Mouse (Mus musculus) gastrocnemius, postnatal 10 days (tissue): ENCODE measurements around the gene Sf1. TPM values are rescaled to one million over a fixed set of nuclear protein-coding genes. Genes with fewer than 3 reads are reported as not detected.

Source experiments
- DNase-seq: peaks from one replicate; pipeline ENCODE4 v3.0.0; 2021; ENCODE audit warnings: mixed read lengths
- total RNA-seq, 2 experiments: library from RNA; stranded (reverse); gene quantifications; 2 replicates each; pipeline ENCODE4 v1.2.3; 2021

Gene Sf1
- total RNA-seq, 2 experiments from 2014 or later: 88.6 to 123 TPM

- no peak for DNase-seq
Observed at GRCm38 (mm10) chr19:6341453-6342077, 21.9 kb upstream of the Sf1 start.

- DNase-seq: no peak
Observed at GRCm38 (mm10) chr19:6342276-6342933, 21.1 kb upstream of the Sf1 start.

GRCm38 (mm10) chr19:6343066-6343925 is 20.2 kb upstream of the Sf1 start:
- no peak for DNase-seq

GRCm38 (mm10) chr19:6343996-6344395 is 19.5 kb upstream of the Sf1 start:
- DNase-seq: no peak

GRCm38 (mm10) chr19:6346023-6346422 is 17.5 kb upstream of the Sf1 start:
- DNase-seq: no peak

- no peak for DNase-seq
Observed at GRCm38 (mm10) chr19:6346661-6347060, 16.8 kb upstream of the Sf1 start.

GRCm38 (mm10) chr19:6347615-6348014 is 15.9 kb upstream of the Sf1 start:
- no peak for DNase-seq

- DNase-seq: no peak
Observed at GRCm38 (mm10) chr19:6348717-6349116, 14.8 kb upstream of the Sf1 start.

GRCm38 (mm10) chr19:6349215-6349983 is 14.1 kb upstream of the Sf1 start:
- no peak for DNase-seq

- no peak for DNase-seq
Observed at GRCm38 (mm10) chr19:6351431-6352106, 11.9 kb upstream of the Sf1 start.

GRCm38 (mm10) chr19:6352107-6352505 is 11.4 kb upstream of the Sf1 start:
- no peak for DNase-seq

- DNase-seq: no peak
Observed at GRCm38 (mm10) chr19:6354030-6354429, 9.5 kb upstream of the Sf1 start.

GRCm38 (mm10) chr19:6361291-6361690 is 2.2 kb upstream of the Sf1 start:
- DNase-seq: no peak

- no peak for DNase-seq
Observed at GRCm38 (mm10) chr19:6363091-6363410, 439 bp upstream of the Sf1 start.

- peak; percentile 96 for DNase-seq
Observed at GRCm38 (mm10) chr19:6364317-6364725, 831 bp downstream of the Sf1 start.

GRCm38 (mm10) chr19:6364842-6365241 is 1.4 kb downstream of the Sf1 start:
- DNase-seq: no peak

- DNase-seq: no peak
Observed at GRCm38 (mm10) chr19:6370175-6370574, 6.7 kb downstream of the Sf1 start.

GRCm38 (mm10) chr19:6372433-6372832 is 8.9 kb downstream of the Sf1 start:
- DNase-seq: no peak

GRCm38 (mm10) chr19:6373539-6374400 is 10.3 kb downstream of the Sf1 start:
- peak; percentile 96 for DNase-seq

- DNase-seq: no peak
Observed at GRCm38 (mm10) chr19:6374571-6374970, 11.1 kb downstream of the Sf1 start.
